Mouse (Mus musculus): Measurements from ENCODE around the gene Hoxd1. TPM values are rescaled to one million over a fixed set of nuclear protein-coding genes. Genes with fewer than 3 reads are reported as not detected.

The Hoxd1 gene
- not detected in 2 replicates for total RNA-seq (2017)

GRCm38 (mm10) chr2:74762522-74763244 is at the start of gene Hoxd1:
TSS of gene Hoxd1 (plus strand) at chr2:74762980.
- ATAC-seq (replicated peaks; ENCODE audit: low read depth, poor library complexity, severe bottlenecking): peak; percentile 50; the same call in 1 of the 2 replicates

GRCm38 (mm10) chr2:74713239-74714150 is 49.3 kb upstream of the Hoxd1 start:
- ATAC-seq (replicated peaks; ENCODE audit: low read depth, poor library complexity, severe bottlenecking): no peak

GRCm38 (mm10) chr2:74714156-74714789 is 48.5 kb upstream of the Hoxd1 start:
- ATAC-seq (replicated peaks; ENCODE audit: low read depth, poor library complexity, severe bottlenecking): no peak

- ATAC-seq (replicated peaks; ENCODE audit: low read depth, poor library complexity, severe bottlenecking): no peak
Observed at GRCm38 (mm10) chr2:74714881-74715280, 47.9 kb upstream of the Hoxd1 start.

GRCm38 (mm10) chr2:74715504-74716241 is 47.1 kb upstream of the Hoxd1 start:
- ATAC-seq (replicated peaks; ENCODE audit: low read depth, poor library complexity, severe bottlenecking): peak; percentile 95

- no peak for ATAC-seq (replicated peaks; ENCODE audit: low read depth, poor library complexity, severe bottlenecking)
Observed at GRCm38 (mm10) chr2:74720384-74720783, 42.4 kb upstream of the Hoxd1 start.

- ATAC-seq (replicated peaks; ENCODE audit: low read depth, poor library complexity, severe bottlenecking): no peak
Observed at GRCm38 (mm10) chr2:74720955-74721491, 41.8 kb upstream of the Hoxd1 start.

- no peak for ATAC-seq (replicated peaks; ENCODE audit: low read depth, poor library complexity, severe bottlenecking)
Observed at GRCm38 (mm10) chr2:74721882-74722281, 40.9 kb upstream of the Hoxd1 start.

- ATAC-seq (replicated peaks; ENCODE audit: low read depth, poor library complexity, severe bottlenecking): no peak
Observed at GRCm38 (mm10) chr2:74722949-74723348, 39.8 kb upstream of the Hoxd1 start.

GRCm38 (mm10) chr2:74724244-74725015 is 38.4 kb upstream of the Hoxd1 start:
- ATAC-seq (replicated peaks; ENCODE audit: low read depth, poor library complexity, severe bottlenecking): no peak

- no peak for ATAC-seq (replicated peaks; ENCODE audit: low read depth, poor library complexity, severe bottlenecking)
Observed at GRCm38 (mm10) chr2:74725171-74725570, 37.6 kb upstream of the Hoxd1 start.

- no peak for ATAC-seq (replicated peaks; ENCODE audit: low read depth, poor library complexity, severe bottlenecking)
Observed at GRCm38 (mm10) chr2:74726551-74726950, 36.2 kb upstream of the Hoxd1 start, which contains the start of gene Gm28230. TSS of gene Gm28230 (plus strand) at chr2:74726728.

- no peak for ATAC-seq (replicated peaks; ENCODE audit: low read depth, poor library complexity, severe bottlenecking)
Observed at GRCm38 (mm10) chr2:74726973-74727639, 35.7 kb upstream of the Hoxd1 start.

GRCm38 (mm10) chr2:74727640-74728302 is 35.0 kb upstream of the Hoxd1 start:
- no peak for ATAC-seq (replicated peaks; ENCODE audit: low read depth, poor library complexity, severe bottlenecking)

GRCm38 (mm10) chr2:74728303-74728680 is 34.5 kb upstream of the Hoxd1 start:
- no peak for ATAC-seq (replicated peaks; ENCODE audit: low read depth, poor library complexity, severe bottlenecking)

GRCm38 (mm10) chr2:74730331-74730730 is 32.4 kb upstream of the Hoxd1 start:
- ATAC-seq (replicated peaks; ENCODE audit: low read depth, poor library complexity, severe bottlenecking): no peak

- ATAC-seq (replicated peaks; ENCODE audit: low read depth, poor library complexity, severe bottlenecking): no peak
Observed at GRCm38 (mm10) chr2:74731055-74731454, 31.7 kb upstream of the Hoxd1 start.
